Mouse (Mus musculus) kidney, embryonic 16.5 days (tissue): ENCODE results near the gene C1qtnf3. TPM values are rescaled to one million over a fixed set of nuclear protein-coding genes. Genes with fewer than 3 reads are reported as not detected.

ENCODE experiments used
- ATAC-seq: fragments of 200-750 bp; cut with Nextera tagmentation; 2 replicates; pipeline ENCODE4 v1.8.0; 2017; ENCODE audit warnings: moderate TSS enrichment; ENCODE audit not compliant: low FRiP score, low TSS enrichment
- H3K27ac ChIP-seq: fragments of 300-500 bp; sonication (generic); 2 replicates; pipeline ENCODE4 v1.5.1; 2014; ENCODE audit warnings: low read length
- H3K27me3 ChIP-seq: fragments of 300-500 bp; sonication (generic); 2 replicates; pipeline ENCODE4 v1.6.1; 2014; ENCODE audit warnings: low read length, control low read depth, mixed read lengths; ENCODE audit not compliant: insufficient read depth
- H3K36me3 ChIP-seq: fragments of 300-500 bp; sonication (generic); 2 replicates; pipeline ENCODE4 v1.6.1; 2014; ENCODE audit warnings: low read length, control low read depth, mixed read lengths; ENCODE audit not compliant: insufficient read depth
- H3K4me1 ChIP-seq: fragments of 300-500 bp; sonication (generic); 2 replicates; pipeline ENCODE4 v1.6.1; 2014; ENCODE audit warnings: low read length, control low read depth, mixed read lengths; ENCODE audit not compliant: insufficient read depth
- H3K4me2 ChIP-seq: fragments of 300-500 bp; sonication (generic); replicated peaks from 2 replicates; pipeline ENCODE4 v1.6.1; 2014; ENCODE audit warnings: low read depth, low read length
- H3K4me3 ChIP-seq: fragments of 300-500 bp; sonication (generic); 2 replicates; pipeline ENCODE4 v1.5.1; 2014; ENCODE audit warnings: mild to moderate bottlenecking, low read length
- H3K9ac ChIP-seq: fragments of 300-500 bp; sonication (generic); replicated peaks from 2 replicates; pipeline ENCODE4 v1.6.1; 2014; ENCODE audit warnings: low read length
- H3K9me3 ChIP-seq: fragments of 300-500 bp; sonication (generic); 2 replicates; pipeline ENCODE4 v1.6.1; 2016; ENCODE audit warnings: low read length, control low read depth
- WGBS: fragments of 180-500 bp; shearing (Covaris S2); extraction: QIAGEN DNeasy Blood & Tissue Kit; methylation state at CpG from one replicate; pipeline ENCODE4 v1.1.7; 2014; 5-methylcytosine and 5-hydroxymethylcytosine counted together
- polyA plus RNA-seq: library from polyadenylated mRNA; unstranded; fragments of >200 nt; fragmentation: Nextera tagmentation; extraction: Ambion mirVana; gene quantifications from 2 replicates; pipeline ENCODE4 v1.2.1, GENCODE M21; 2015

C1qtnf3 gene
- polyA plus RNA-seq, 1 experiment from 2014 or later, result 15.1 TPM

- no peak for ATAC-seq
- Histone ChIP-seq H3K4me2 (no peak overlapping the region), H3K4me1 (no peaks in the 10 kb centered on the region), H3K36me3 (no peaks in the 10 kb centered on the region), H3K9ac (no peak overlapping the region), H3K27me3 (no peaks in the 10 kb centered on the region), H3K9me3 (no peaks in the 10 kb centered on the region), H3K27ac (no peak overlapping the region), H3K4me3 (no peak overlapping the region)
- 92% methylated on average over 11 of the region's 11 CpGs for WGBS
These were observed 58.9 kb downstream of the C1qtnf3 start for GRCm38 (mm10) chr15:11010976-11011548.

- Histone ChIP-seq H3K4me1 (no peaks in the 10 kb centered on the region), H3K4me3 (no peak overlapping the region), H3K27ac (no peak overlapping the region), H3K36me3 (no peaks in the 10 kb centered on the region), H3K27me3 (no peaks in the 10 kb centered on the region), H3K4me2 (no peak overlapping the region), H3K9me3 (no peaks in the 10 kb centered on the region), H3K9ac (no peak overlapping the region)
- ATAC-seq, result peak; percentile 71
- WGBS, result 21% methylated on average over 2 of the region's 2 CpGs
These were observed 62.8 kb downstream of the C1qtnf3 start for GRCm38 (mm10) chr15:11014931-11015330.

GRCm38 (mm10) chr15:11026801-11027561 lies 74.8 kb downstream of the C1qtnf3 start:
- no peaks in the 10 kb centered on the region for H3K27me3 ChIP-seq
- no peak overlapping the region for H3K4me3 ChIP-seq
- 61% methylated on average over 4 of the region's 4 CpGs for WGBS
- no peak overlapping the region for H3K9ac ChIP-seq
- no peak overlapping the region for H3K4me2 ChIP-seq
- H3K9me3 ChIP-seq, result no peaks in the 10 kb centered on the region
- ATAC-seq, result peak; percentile 69; the same call in 1 of the 2 replicates
- H3K27ac ChIP-seq, result peak overlapping the region; percentile 93
- peaks cover 5% of the 10 kb centered on the region; the same call in 1 of the 2 replicates for H3K4me1 ChIP-seq
- H3K36me3 ChIP-seq, result no peaks in the 10 kb centered on the region

Other genes with a start within 250 kb of the C1qtnf3 start
- gene Rai14, start 237.7 kb upstream of the C1qtnf3 start, polyA plus RNA-seq, result 60.6 and 69.6 TPM in 2 replicates
- 37.1 and 44.4 TPM in 2 replicates for gene Amacr, start 29.4 kb downstream of the C1qtnf3 start, polyA plus RNA-seq
- gene Slc45a2, start 48.4 kb downstream of the C1qtnf3 start, polyA plus RNA-seq, result 0.05 TPM in 1 of 2 replicates, not detected in the other
- gene Rxfp3, start 85.7 kb downstream of the C1qtnf3 start, polyA plus RNA-seq, result 0.33 and 0.37 TPM in 2 replicates
- gene Adamts12, start 112.5 kb downstream of the C1qtnf3 start, polyA plus RNA-seq, result 3.6 and 3.8 TPM in 2 replicates